Mouse (Mus musculus): Measurements from ENCODE around the gene Tssc4.

Gene Tssc4

GRCm38 (mm10) chr7:143044826-143045206 is 24.2 kb upstream of the Tssc4 start:
- DNase-seq (ENCODE audit: low spot score in 2 of 2) = no peak

GRCm38 (mm10) chr7:143046358-143046757 is 22.7 kb upstream of the Tssc4 start:
- DNase-seq (ENCODE audit: low spot score in 2 of 2) = no peak

- no peak for DNase-seq (ENCODE audit: low spot score in 2 of 2)
These were observed 19.7 kb upstream of the Tssc4 start for GRCm38 (mm10) chr7:143049331-143049730.

- DNase-seq (ENCODE audit: low spot score in 2 of 2) = no peak
These were observed 18.9 kb upstream of the Tssc4 start for GRCm38 (mm10) chr7:143049841-143050816.

- DNase-seq (ENCODE audit: low spot score in 2 of 2) = no peak
These were observed 17.7 kb upstream of the Tssc4 start for GRCm38 (mm10) chr7:143051316-143051715.

GRCm38 (mm10) chr7:143052626-143053007 is 16.4 kb upstream of the Tssc4 start, which contains the start of gene Cd81:
Cd81 (plus strand) TSS chr7:143052739.
- peak; percentile 80 to 83 for DNase-seq (ENCODE audit: low spot score in 2 of 2)

GRCm38 (mm10) chr7:143053008-143053899 is 15.8 kb upstream of the Tssc4 start:
- DNase-seq (ENCODE audit: low spot score in 2 of 2) = peak; percentile 50 to 55

- DNase-seq (ENCODE audit: low spot score in 2 of 2) = no peak
These were observed 15.0 kb upstream of the Tssc4 start for GRCm38 (mm10) chr7:143053961-143054611.

GRCm38 (mm10) chr7:143054612-143054965 is 14.5 kb upstream of the Tssc4 start:
- DNase-seq (ENCODE audit: low spot score in 2 of 2) = no peak

- DNase-seq (ENCODE audit: low spot score in 2 of 2) = no peak
These were observed 14.0 kb upstream of the Tssc4 start for GRCm38 (mm10) chr7:143055001-143055400.

- DNase-seq (ENCODE audit: low spot score in 2 of 2) = no peak
These were observed 13.4 kb upstream of the Tssc4 start for GRCm38 (mm10) chr7:143055499-143056186.

- no peak for DNase-seq (ENCODE audit: low spot score in 2 of 2)
These were observed 12.0 kb upstream of the Tssc4 start for GRCm38 (mm10) chr7:143057023-143057422.

GRCm38 (mm10) chr7:143057667-143058220 is 11.3 kb upstream of the Tssc4 start:
- no peak for DNase-seq (ENCODE audit: low spot score in 2 of 2)

- no peak for DNase-seq (ENCODE audit: low spot score in 2 of 2)
These were observed 10.8 kb upstream of the Tssc4 start for GRCm38 (mm10) chr7:143058221-143058697.

- peak in 1 of 2 experiments; percentile 52 for DNase-seq (ENCODE audit: low spot score in 2 of 2)
These were observed 9.7 kb upstream of the Tssc4 start for GRCm38 (mm10) chr7:143059202-143059870.

- no peak for DNase-seq (ENCODE audit: low spot score in 2 of 2)
These were observed 6.3 kb upstream of the Tssc4 start for GRCm38 (mm10) chr7:143062704-143063103.

GRCm38 (mm10) chr7:143064226-143064625 is 4.8 kb upstream of the Tssc4 start:
- DNase-seq (ENCODE audit: low spot score in 2 of 2) = peak in 1 of 2 experiments; percentile 38

- DNase-seq (ENCODE audit: low spot score in 2 of 2) = no peak
These were observed 3.4 kb upstream of the Tssc4 start for GRCm38 (mm10) chr7:143065692-143066091.

- no peak for DNase-seq (ENCODE audit: low spot score in 2 of 2)
These were observed 1.6 kb upstream of the Tssc4 start for GRCm38 (mm10) chr7:143067469-143067868.

GRCm38 (mm10) chr7:143067897-143068296 is 1.2 kb upstream of the Tssc4 start:
- DNase-seq (ENCODE audit: low spot score in 2 of 2) = no peak
